Mouse (Mus musculus): Measurements from ENCODE around the gene Sh3gl3. TPM values are rescaled to one million over a fixed set of nuclear protein-coding genes. Genes with fewer than 3 reads are reported as not detected.

The Sh3gl3 gene
- total RNA-seq, 1 experiment: 8.0 TPM

- Histone ChIP-seq H3K4me3 (ENCODE audit: insufficient read depth in 1 of 2, low read depth in 1 of 2, low read length in 2 of 2, poor library complexity in 1 of 2, severe bottlenecking in 1 of 2) (no peak overlapping the region), H3K9me3 (ENCODE audit: control insufficient read depth, insufficient read depth, low read depth, low read length) (no peaks in the 10 kb centered on the region), H3K4me1 (ENCODE audit: control insufficient read depth in 2 of 2, insufficient read depth in 2 of 2, low read length in 2 of 2, poor library complexity in 1 of 2) (no peaks in the 10 kb centered on the region), H3K27ac (ENCODE audit: insufficient read depth, low read depth, low read length, poor library complexity, severe bottlenecking) (no peak overlapping the region), H3K9ac (ENCODE audit: insufficient read depth, low read depth, low read length, poor library complexity, severe bottlenecking) (no peak overlapping the region), H3K36me3 (ENCODE audit: control insufficient read depth, insufficient read depth, low read length, poor library complexity, severe bottlenecking) (no peaks in the 10 kb centered on the region)
- no peak for DNase-seq (ENCODE audit: low read depth, low spot score)
- in situ Hi-C loops (cut with MboI; ENCODE audit: low sequenced_read_pairs in 2 of 2, unreplicated experiment in 2 of 2): no loop called here
- no peak for TF ChIP-seq ZC3H11A (IDR thresholded peaks at IDR 0.05; ENCODE audit: borderline replicate concordance, low read depth, low read length)
- no peak for TF ChIP-seq CHD2 (IDR thresholded peaks at IDR 0.05; ENCODE audit: low read depth, low read length)
- no peak for TF ChIP-seq MAFK (IDR thresholded peaks at IDR 0.05; ENCODE audit: insufficient read depth, low read depth, low read length)
- no peak for TF ChIP-seq ZNF384 (IDR thresholded peaks at IDR 0.05; ENCODE audit: low read depth, low read length)
- TF ChIP-seq HCFC1 (IDR thresholded peaks at IDR 0.05; ENCODE audit: borderline replicate concordance, insufficient read depth, low read length): no peak
Measured at GRCm38 (mm10) chr7:82349796-82350195, 176.2 kb downstream of the Sh3gl3 start.

DNA sequence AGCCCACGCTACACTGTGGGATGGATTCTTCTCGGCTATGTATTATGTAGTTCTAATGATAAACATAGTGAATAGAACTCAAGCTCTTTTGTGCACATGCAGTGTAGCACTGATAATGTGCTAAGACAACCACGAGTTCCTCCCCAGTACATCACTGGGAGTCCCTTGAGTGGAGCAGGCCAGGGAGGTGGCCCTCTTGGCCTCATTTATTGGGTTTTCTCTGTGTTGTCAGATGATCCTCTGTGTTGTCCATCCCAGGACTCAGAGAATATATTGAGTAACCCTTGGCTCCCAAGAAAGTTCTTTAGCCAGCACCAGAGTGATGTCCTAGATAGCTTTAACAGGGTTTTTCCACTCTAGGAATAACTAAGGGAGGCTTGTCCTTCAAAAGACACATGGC, 176.8 kb downstream of the Sh3gl3 start:
- Histone ChIP-seq H3K4me3 (ENCODE audit: insufficient read depth in 1 of 2, low read depth in 1 of 2, low read length in 2 of 2, poor library complexity in 1 of 2, severe bottlenecking in 1 of 2) (no peak overlapping the region), H3K9me3 (ENCODE audit: control insufficient read depth, insufficient read depth, low read depth, low read length) (no peaks in the 10 kb centered on the region), H3K4me1 (ENCODE audit: control insufficient read depth in 2 of 2, insufficient read depth in 2 of 2, low read length in 2 of 2, poor library complexity in 1 of 2) (no peaks in the 10 kb centered on the region), H3K27ac (ENCODE audit: insufficient read depth, low read depth, low read length, poor library complexity, severe bottlenecking) (no peak overlapping the region), H3K9ac (ENCODE audit: insufficient read depth, low read depth, low read length, poor library complexity, severe bottlenecking) (no peak overlapping the region), H3K36me3 (ENCODE audit: control insufficient read depth, insufficient read depth, low read length, poor library complexity, severe bottlenecking) (no peaks in the 10 kb centered on the region)
- TF ChIP-seq HCFC1 (IDR thresholded peaks at IDR 0.05; ENCODE audit: borderline replicate concordance, insufficient read depth, low read length) (no peak), MAFK (IDR thresholded peaks at IDR 0.05; ENCODE audit: insufficient read depth, low read depth, low read length) (no peak), ZC3H11A (IDR thresholded peaks at IDR 0.05; ENCODE audit: borderline replicate concordance, low read depth, low read length) (no peak), CHD2 (IDR thresholded peaks at IDR 0.05; ENCODE audit: low read depth, low read length) (no peak), ZNF384 (IDR thresholded peaks at IDR 0.05; ENCODE audit: low read depth, low read length) (no peak)
- no peak for DNase-seq (ENCODE audit: low read depth, low spot score)
- in situ Hi-C loops (cut with MboI; ENCODE audit: low sequenced_read_pairs in 2 of 2, unreplicated experiment in 2 of 2): no loop called here

Other genes starting within 250 kb of the Sh3gl3 start
- 3.1 and 3.7 TPM in 2 replicates for gene Hdgfl3, start 239.4 kb upstream of the Sh3gl3 start, total RNA-seq (2012; rRNA removed)
- 0.16 and 0.27 TPM in 2 replicates for gene Bnc1, start 181.5 kb upstream of the Sh3gl3 start, total RNA-seq (2012; rRNA removed)
- 0.71 and 0.74 TPM in 2 replicates for gene Adamtsl3, start 161.9 kb downstream of the Sh3gl3 start, total RNA-seq (2012; rRNA removed)

All from ES-E14 (cell line).